Mouse (Mus musculus) MEL (cell line): Measurements from ENCODE around the gene Cst3.

Experiments used
- CTCF ChIP-seq, 3 experiments: IDR thresholded peaks in 2 of 3; conservative IDR thresholded peaks in 1 of 3; 2 replicates each; pipeline ENCODE4 v1.5.1; 2011 to 2012; ENCODE audit warnings: low read length in 3 of 3, low read depth in 2 of 3, mild to moderate bottlenecking in 2 of 3, improper control_type of control experiment in 1 of 3, inconsistent platforms in 1 of 3, mixed read lengths in 1 of 3, moderate library complexity in 1 of 3; ENCODE audit not compliant: control insufficient read depth in 1 of 3, insufficient read depth in 1 of 3, poor library complexity in 1 of 3, severe bottlenecking in 1 of 3
- MAX ChIP-seq: IDR thresholded peaks from 2 replicates; pipeline ENCODE4 v1.6.1; 2011; ENCODE audit warnings: low read length, improper control_type of control experiment
- POLR2A ChIP-seq, 2 experiments: IDR thresholded peaks; 2 replicates each; pipeline ENCODE4 v1.6.1; 2011 to 2012; ENCODE audit warnings: low read length in 2 of 2, mild to moderate bottlenecking in 2 of 2, control low read depth in 1 of 2, improper control_type of control experiment in 1 of 2, low read depth in 1 of 2, moderate library complexity in 1 of 2; ENCODE audit not compliant: control insufficient read depth in 1 of 2, insufficient read depth in 1 of 2, poor library complexity in 1 of 2
- POLR2AphosphoS2 ChIP-seq: IDR thresholded peaks from 2 replicates; pipeline ENCODE4 v1.6.1; 2011; ENCODE audit warnings: low read length, improper control_type of control experiment
- TAL1 ChIP-seq: IDR thresholded peaks from 2 replicates; pipeline ENCODE4 v1.6.1; 2012; ENCODE audit warnings: mild to moderate bottlenecking, inconsistent platforms, low read length, moderate library complexity, mixed read lengths

- TF ChIP-seq POLR2A (IDR thresholded peaks at IDR 0.05; ENCODE audit: control insufficient read depth in 1 of 2, insufficient read depth in 1 of 2, low read depth in 1 of 2, low read length in 2 of 2, poor library complexity in 1 of 2) (no peak), POLR2AphosphoS2 (no peak), MAX (no peak), CTCF (IDR thresholded peaks at IDR 0.05 in 2 of 3, conservative IDR thresholded peaks at IDR 0.05 in 1 of 3; ENCODE audit: control insufficient read depth in 1 of 3, insufficient read depth in 1 of 3, low read depth in 2 of 3, low read length in 3 of 3, poor library complexity in 1 of 3, severe bottlenecking in 1 of 3) (no peak), TAL1 (no peak)
These were observed 13.8 kb downstream of the Cst3 start for GRCm38 (mm10) chr2:148861693-148862092.
